In genomic region chr2:74965384-74966060, GRCm38 (mm10) we compare ENCODE assay signal across 8 mouse cellular contexts.
DNase-seq lines count a peak whose midpoint lies in the region; ATAC-seq and TF ChIP-seq lines count a peak whose summit lies in the region.

No protein-coding gene starts in this region.

- TF ChIP-seq POLR2A in embryonic fibroblast, embryonic 13.5 days (IDR thresholded peaks at IDR 0.05; ENCODE audit: low read depth, low read length) = 0 out of 2 replicates have a peak, but pooled peaks have one; percentile 34

- H3K4me2 ChIP-seq in heart, embryonic 15.5 days = 0 out of 2 replicates have a peak overlapping the region, but pooled peaks have one; percentile 23
- peak overlapping the region; percentile 49 for H3K4me2 ChIP-seq in neural tube, embryonic 12.5 days (replicated peaks)

- H3K9ac ChIP-seq in heart, embryonic 15.5 days = no peak overlapping the region
- 0 out of 2 replicates have a peak overlapping the region, but pooled peaks have one; percentile 17 for H3K9ac ChIP-seq in neural tube, embryonic 12.5 days

- H3K4me1 ChIP-seq in embryonic fibroblast, embryonic 13.5 days (ENCODE audit: control insufficient read depth, insufficient read depth, low read length) = no peaks in the 10 kb centered on the region
- H3K4me1 ChIP-seq in heart, embryonic 15.5 days (replicated peaks) = peaks cover 9% of the 10 kb centered on the region
- H3K4me1 ChIP-seq in neural tube, embryonic 12.5 days = peaks cover 21% of the 10 kb centered on the region

- peak; percentile 62; the same call in 1 of the 2 replicates for ATAC-seq in heart, embryonic 15.5 days (replicated peaks; ENCODE audit: insufficient number of reproducible peaks, insufficient read depth, low FRiP score, low read depth)
- ATAC-seq in neural tube, embryonic 12.5 days (ENCODE audit: low FRiP score, low read depth) = peak; percentile 74
- ATAC-seq in megakaryocyte progenitor cell, adult 5-6 weeks (replicated peaks; ENCODE audit: poor library complexity) = no peak

- no peak overlapping the region for H3K4me3 ChIP-seq in embryonic fibroblast, embryonic 13.5 days (ENCODE audit: insufficient read depth, low read length)
- H3K4me3 ChIP-seq in heart, embryonic 15.5 days = no peak overlapping the region
- H3K4me3 ChIP-seq in neural tube, embryonic 12.5 days = no peak overlapping the region

- no peaks in the 10 kb centered on the region for H3K9me3 ChIP-seq in heart, embryonic 15.5 days (replicated peaks)
- no peaks in the 10 kb centered on the region for H3K9me3 ChIP-seq in neural tube, embryonic 12.5 days

- no peaks in the 10 kb centered on the region for H3K36me3 ChIP-seq in heart, embryonic 15.5 days
- no peaks in the 10 kb centered on the region for H3K36me3 ChIP-seq in neural tube, embryonic 12.5 days

- DNase-seq in layer of hippocampus, adult 9-11 months = peak; percentile 15
- no peak for DNase-seq in layer of hippocampus, adult 9-10 months (ENCODE audit: low spot score)
- DNase-seq in left cerebral cortex, postnatal 4 days = peak; percentile 8
- no peak for DNase-seq in spleen, adult 12 weeks (ENCODE audit: low spot score)

- peak overlapping the region; percentile 19; the same call in 1 of the 2 replicates for H3K27ac ChIP-seq in embryonic fibroblast, embryonic 13.5 days (ENCODE audit: insufficient read depth, low read length)
- H3K27ac ChIP-seq in heart, embryonic 15.5 days = no peak overlapping the region; the same call in 1 of the 2 replicates
- no peak overlapping the region for H3K27ac ChIP-seq in neural tube, embryonic 12.5 days

- TF ChIP-seq CTCF in embryonic fibroblast, embryonic 13.5 days (IDR thresholded peaks at IDR 0.05; ENCODE audit: borderline replicate concordance, insufficient read depth, low read length) = no peak

- intact Hi-C loops in left cerebral cortex, postnatal 4 days (cut with DNase I) = no loop called here

- peaks cover 3% of the 10 kb centered on the region; the same call in 1 of the 2 replicates for H3K27me3 ChIP-seq in heart, embryonic 15.5 days
- no peaks in the 10 kb centered on the region for H3K27me3 ChIP-seq in neural tube, embryonic 12.5 days (replicated peaks)

- WGBS in heart, embryonic 15.5 days = 32% methylated on average over 18 of the region's 18 CpGs
- WGBS in neural tube, embryonic 12.5 days = 24% methylated on average over 18 of the region's 18 CpGs

Comparison
In these comparisons a context has a peak if more than half of its experiments do, and no peak if none do; other contexts are left out.
1. DNase-seq: peak in layer of hippocampus, adult 9-11 months (single experiment) and left cerebral cortex, postnatal 4 days (single experiment); none in layer of hippocampus, adult 9-10 months (single experiment) and spleen, adult 12 weeks (single experiment).